Mouse (Mus musculus): ENCODE data around the gene Vsig10.

- no peak for TF ChIP-seq CTCF (IDR thresholded peaks at IDR 0.05; ENCODE audit: low read depth, low read length)
- no peak for TF ChIP-seq TAL1 (conservative IDR thresholded peaks at IDR 0.05; ENCODE audit: low read depth, low read length)
- no peak for TF ChIP-seq GATA1 (IDR thresholded peaks at IDR 0.05; ENCODE audit: borderline replicate concordance, low read length)
These were observed 36.5 kb upstream of the Vsig10 start for GRCm38 (mm10) chr5:117282360-117282759.

Measured in G1E (cell line).